Mouse (Mus musculus) CD8-positive naive resting alpha-beta T cell, adult 57 days (primary cell): ENCODE measurements around the gene Olfr1034. TPM values are rescaled to one million over a fixed set of nuclear protein-coding genes. Genes with fewer than 3 reads are reported as not detected.

Source experiments
- total RNA-seq: library from RNA; stranded (reverse); gene quantifications from one replicate; pipeline ENCODE4 v1.2.4, GENCODE M21; 2023

Olfr1034 gene
- total RNA-seq, result not detected

DNA sequence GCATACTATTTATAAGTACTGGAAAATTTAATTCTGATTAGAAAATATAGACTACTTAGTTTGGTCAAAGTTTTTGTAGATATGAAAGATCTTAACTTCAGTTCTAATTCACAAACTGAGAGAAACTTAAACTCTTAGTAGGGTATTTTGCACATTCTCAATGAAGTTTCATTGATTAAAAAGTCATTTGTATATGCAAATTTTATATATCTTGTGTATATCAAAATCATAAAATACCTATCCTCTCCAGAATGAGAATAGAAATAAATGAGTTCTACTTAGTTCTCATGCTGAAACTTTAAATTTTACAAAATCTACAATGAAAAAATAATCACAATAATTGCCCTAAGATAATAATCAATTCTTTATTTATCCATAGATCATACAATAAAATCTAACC is at the start of gene Olfr1034:
Gene Olfr1034 (plus strand): TSS at position 301 of the 400 bp plus-strand sequence.

DNA sequence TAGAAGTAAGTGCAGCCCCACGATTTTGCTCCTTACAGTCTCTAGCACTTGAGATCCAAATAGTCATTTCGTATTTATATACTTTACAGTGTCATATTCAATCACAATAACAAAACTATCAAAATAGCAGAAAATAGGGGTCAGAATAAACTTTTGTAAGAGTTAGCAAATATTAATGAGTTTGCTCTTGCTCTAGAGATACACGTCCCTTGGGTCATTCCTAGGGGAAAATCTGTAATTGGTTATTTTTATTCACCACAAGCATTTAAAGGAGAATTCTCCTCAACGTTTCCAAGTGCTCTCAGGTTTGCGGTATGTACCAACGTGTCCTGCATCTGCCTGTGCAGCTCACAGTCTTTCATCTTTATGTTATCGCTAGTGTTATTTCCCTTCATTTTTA is 40.4 kb upstream of the Olfr1034 start, which contains the start of gene Olfr1032:
Gene Olfr1032 (plus strand): TSS at position 301 of the 400 bp plus-strand sequence.

DNA sequence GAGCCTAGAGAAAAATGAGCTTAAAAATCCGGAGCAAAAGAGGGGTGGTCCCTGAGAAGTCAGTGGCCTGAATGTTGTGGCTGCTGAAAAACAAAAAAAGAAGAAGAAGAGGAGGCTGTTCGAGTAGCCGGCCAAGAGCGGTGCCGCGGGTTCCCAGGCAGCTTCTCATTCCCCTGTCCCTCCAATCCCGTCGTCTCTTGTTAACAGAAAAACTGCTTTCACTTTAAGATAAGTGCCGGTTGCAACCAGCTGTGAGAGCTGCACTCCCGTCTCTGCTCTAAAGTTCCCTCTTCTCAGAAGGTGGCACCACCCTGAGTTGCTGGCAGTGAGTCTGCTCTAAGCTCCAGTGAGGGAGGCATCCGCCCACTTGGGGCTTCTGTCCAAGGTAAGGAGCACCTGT is 25.3 kb upstream of the Olfr1034 start, which contains the start of gene Olfr1033:
Gene Olfr1033 (plus strand): TSS at position 228 of the 400 bp plus-strand sequence.

DNA sequence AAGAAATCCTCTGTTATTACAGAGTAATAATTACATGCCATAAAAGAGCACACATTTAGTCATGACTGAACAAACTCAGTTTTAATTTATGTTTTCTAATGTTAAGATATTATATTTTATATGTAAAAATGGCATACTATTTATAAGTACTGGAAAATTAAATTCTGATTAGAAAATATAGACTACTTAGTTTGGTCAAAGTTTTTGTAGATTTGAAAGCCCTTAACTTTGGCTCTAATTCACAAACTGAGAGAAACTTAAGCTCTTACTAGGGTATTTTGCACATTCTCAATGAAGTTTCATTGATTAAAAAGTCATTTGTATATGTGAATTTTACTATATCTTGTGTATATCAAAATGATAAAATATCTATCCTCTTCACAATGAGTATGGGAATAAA is 28.0 kb downstream of the Olfr1034 start, which contains the start of gene Olfr1036:
Gene Olfr1036 (plus strand): TSS at position 301 of the 400 bp plus-strand sequence.

DNA sequence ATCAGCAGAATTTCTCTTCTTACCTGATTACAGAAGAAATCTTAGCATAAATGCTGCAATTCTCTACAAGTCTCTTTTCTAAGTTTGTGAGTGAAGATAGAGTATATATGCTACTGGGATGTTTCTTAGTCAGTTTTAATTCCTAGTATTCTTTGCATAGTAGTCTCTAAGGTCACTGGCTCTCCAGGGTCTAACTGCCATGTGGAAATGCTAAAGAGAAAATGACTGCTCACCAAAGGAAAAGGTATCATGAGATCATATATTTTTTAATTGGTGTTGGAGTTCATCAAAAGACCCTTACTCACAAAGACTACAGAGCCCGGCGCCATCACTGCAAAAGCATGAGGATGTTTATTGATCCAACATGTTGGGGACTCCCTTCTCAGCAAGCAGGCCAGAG is 41.6 kb downstream of the Olfr1034 start, which contains the start of gene Olfr1037:
Gene Olfr1037 (minus strand): TSS at position 101 of the 400 bp plus-strand sequence.

Other genes with a start within 250 kb of the Olfr1034 start
- not detected for gene Olfr1016, start 243.3 kb upstream of the Olfr1034 start, total RNA-seq
- not detected for gene Olfr1018, start 227.4 kb upstream of the Olfr1034 start, total RNA-seq
- gene Olfr1019, start 200.4 kb upstream of the Olfr1034 start, total RNA-seq, result not detected
- not detected for gene Olfr1020, start 198.8 kb upstream of the Olfr1034 start, total RNA-seq
- gene Olfr1022, start 177.3 kb upstream of the Olfr1034 start, total RNA-seq, result not detected
- not detected for gene Olfr1023, start 160.2 kb upstream of the Olfr1034 start, total RNA-seq
- not detected for gene Olfr1024, start 140.8 kb upstream of the Olfr1034 start, total RNA-seq
- not detected for gene Olfr1025-ps1, start 130.7 kb upstream of the Olfr1034 start, total RNA-seq
- gene Olfr1026, start 124.3 kb upstream of the Olfr1034 start, total RNA-seq, result not detected
- 0.18 TPM for gene Olfr1028, start 95.4 kb upstream of the Olfr1034 start, total RNA-seq
- not detected for gene Olfr1029, start 72.0 kb upstream of the Olfr1034 start, total RNA-seq
- gene Olfr1030, start 66.6 kb upstream of the Olfr1034 start, total RNA-seq, result not detected
- gene Olfr1031, start 55.6 kb upstream of the Olfr1034 start, total RNA-seq, result not detected
- not detected for gene Olfr1032, start 40.3 kb upstream of the Olfr1034 start, total RNA-seq
- not detected for gene Olfr1033, start 25.2 kb upstream of the Olfr1034 start, total RNA-seq
- not detected for gene Olfr1036, start 28.1 kb downstream of the Olfr1034 start, total RNA-seq
- gene Olfr1037, start 41.5 kb downstream of the Olfr1034 start, total RNA-seq, result not detected
- gene Olfr1039, start 90.1 kb downstream of the Olfr1034 start, total RNA-seq, result not detected
- gene Olfr1040, start 100.9 kb downstream of the Olfr1034 start, total RNA-seq, result not detected
- gene Olfr1042, start 116.0 kb downstream of the Olfr1034 start, total RNA-seq, result not detected
- not detected for gene Olfr1043, start 121.7 kb downstream of the Olfr1034 start, total RNA-seq
- not detected for gene Olfr1044, start 132.0 kb downstream of the Olfr1034 start, total RNA-seq
- not detected for gene Olfr52, start 139.8 kb downstream of the Olfr1034 start, total RNA-seq
- gene Olfr1045, start 157.1 kb downstream of the Olfr1034 start, total RNA-seq, result not detected
- gene Olfr1046, start 173.5 kb downstream of the Olfr1034 start, total RNA-seq, result not detected
- not detected for gene Olfr1047, start 185.5 kb downstream of the Olfr1034 start, total RNA-seq
- gene Olfr1048, start 194.4 kb downstream of the Olfr1034 start, total RNA-seq, result not detected
- gene Olfr1049, start 212.5 kb downstream of the Olfr1034 start, total RNA-seq, result not detected
- gene Olfr1051, start 233.2 kb downstream of the Olfr1034 start, total RNA-seq, result not detected
- not detected for gene Olfr1052, start 246.6 kb downstream of the Olfr1034 start, total RNA-seq